Mouse (Mus musculus) thymus, adult 2 months (tissue): ENCODE results near the gene Gltp.

Experiments used
- CTCF ChIP-seq: fragments of 200-500 bp; IDR thresholded peaks from 2 replicates; pipeline ENCODE4 v1.5.1; 2012; ENCODE audit warnings: mild to moderate bottlenecking, control low read depth, low read length, moderate library complexity, borderline replicate concordance; ENCODE audit not compliant: control insufficient read depth, poor library complexity, insufficient read depth; ENCODE audit errors: extremely low read depth
- POLR2A ChIP-seq: fragments of 200-500 bp; IDR thresholded peaks from 2 replicates; pipeline ENCODE4 v1.6.1; 2012; ENCODE audit warnings: mild to moderate bottlenecking, low read length, control low read depth, moderate library complexity; ENCODE audit not compliant: control insufficient read depth, poor library complexity, insufficient read depth; ENCODE audit errors: extremely low read depth

DNA sequence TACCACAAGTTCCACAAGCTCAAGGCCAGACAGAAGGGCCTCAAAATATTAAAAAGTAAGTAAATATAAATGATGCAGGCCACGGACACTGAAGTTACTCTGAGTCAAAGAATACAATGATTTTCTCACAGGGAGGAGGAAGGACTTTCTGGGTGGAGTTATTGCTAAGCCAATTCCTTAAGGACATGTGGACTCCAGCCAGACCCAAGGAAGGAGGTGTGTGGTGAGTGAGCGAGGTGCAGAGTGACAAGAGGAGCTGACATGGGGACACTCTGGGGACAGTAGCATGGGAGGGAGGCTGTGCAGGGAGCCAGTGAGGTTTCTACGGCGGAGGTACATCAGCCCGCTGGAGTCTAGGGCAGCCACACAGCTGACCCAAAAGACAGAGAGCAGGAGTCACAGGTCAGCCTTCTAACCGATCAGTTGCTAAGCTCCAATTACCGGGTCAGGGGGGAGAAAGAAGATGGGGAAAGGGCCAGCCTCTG lies 4.0 kb downstream of the Gltp start:
- TF ChIP-seq CTCF = no peak
- no peak for TF ChIP-seq POLR2A
